Mouse (Mus musculus) midbrain, embryonic 13.5 days (tissue): Measurements from ENCODE around the gene B3glct. TPM values are rescaled to one million over a fixed set of nuclear protein-coding genes. Genes with fewer than 3 reads are reported as not detected.

Experiments
- ATAC-seq: fragments of 200-750 bp; cut with Nextera tagmentation; 2 replicates; pipeline ENCODE4 v1.8.0; 2017; ENCODE audit warnings: mild to moderate bottlenecking, moderate TSS enrichment, moderate library complexity
- H3K27ac ChIP-seq: fragments of 300-500 bp; sonication (generic); 2 replicates; pipeline ENCODE4 v1.5.1; 2015; ENCODE audit warnings: inconsistent platforms, mild to moderate bottlenecking, moderate library complexity
- H3K27me3 ChIP-seq: fragments of 300-500 bp; sonication (generic); 2 replicates; pipeline ENCODE4 v1.6.1; 2015; ENCODE audit warnings: mild to moderate bottlenecking, inconsistent platforms
- H3K36me3 ChIP-seq: fragments of 300-500 bp; sonication (generic); 2 replicates; pipeline ENCODE4 v1.6.1; 2015; ENCODE audit warnings: mild to moderate bottlenecking, inconsistent platforms
- H3K4me1 ChIP-seq: fragments of 300-500 bp; sonication (generic); replicated peaks from 2 replicates; pipeline ENCODE4 v1.6.1; 2015; ENCODE audit warnings: inconsistent platforms
- H3K4me2 ChIP-seq: fragments of 300-500 bp; sonication (generic); replicated peaks from 2 replicates; pipeline ENCODE4 v1.6.1; 2015; ENCODE audit warnings: moderate library complexity, mild to moderate bottlenecking, inconsistent platforms
- H3K4me3 ChIP-seq: fragments of 300-500 bp; sonication (generic); replicated peaks from 2 replicates; pipeline ENCODE4 v1.5.1; 2015; ENCODE audit warnings: mild to moderate bottlenecking, inconsistent platforms
- H3K9ac ChIP-seq: fragments of 300-500 bp; sonication (generic); replicated peaks from 2 replicates; pipeline ENCODE4 v1.6.1; 2015; ENCODE audit warnings: mild to moderate bottlenecking, inconsistent platforms
- H3K9me3 ChIP-seq: fragments of 300-500 bp; sonication (generic); 2 replicates; pipeline ENCODE4 v1.6.1; 2016; ENCODE audit warnings: mild to moderate bottlenecking, inconsistent platforms
- WGBS: fragments of 180-500 bp; shearing (Covaris S2); methylation state at CpG from one replicate; pipeline ENCODE4 v1.1.7; 2015; 5-methylcytosine and 5-hydroxymethylcytosine counted together
- polyA plus RNA-seq: library from polyadenylated mRNA; unstranded; fragments of >200 nt; fragmentation: Nextera tagmentation; extraction: Ambion mirVana; gene quantifications from 2 replicates; pipeline ENCODE4 v1.2.1, GENCODE M21; 2015

B3glct gene
- polyA plus RNA-seq, 1 experiment from 2014 or later, result 13.9 TPM

GRCm38 (mm10) chr5:149715571-149716328, 37.7 kb downstream of the B3glct start:
- Histone ChIP-seq H3K9ac (no peak overlapping the region), H3K27ac (no peak overlapping the region), H3K4me2 (peak overlapping the region; percentile 2; the same call in 1 of the 2 replicates), H3K27me3 (no peaks in the 10 kb centered on the region), H3K4me1 (peaks cover 35% of the 10 kb centered on the region), H3K4me3 (no peak overlapping the region), H3K36me3 (no peaks in the 10 kb centered on the region), H3K9me3 (peaks cover 3% of the 10 kb centered on the region; the same call in 1 of the 2 replicates)
- peak; percentile 25; the same call in 1 of the 2 replicates for ATAC-seq
- 33% methylated on average over 15 of the region's 15 CpGs for WGBS

- WGBS, result 76% methylated on average over 3 of the region's 3 CpGs
- peaks cover 3% of the 10 kb centered on the region; the same call in 1 of the 2 replicates for H3K9me3 ChIP-seq
- no peaks in the 10 kb centered on the region for H3K27me3 ChIP-seq
- no peak overlapping the region for H3K4me3 ChIP-seq
- no peak overlapping the region for H3K27ac ChIP-seq
- H3K36me3 ChIP-seq, result no peaks in the 10 kb centered on the region
- H3K4me2 ChIP-seq, result no peak overlapping the region
- H3K9ac ChIP-seq, result no peak overlapping the region
- no peak for ATAC-seq
- peaks cover 38% of the 10 kb centered on the region for H3K4me1 ChIP-seq
Observed at GRCm38 (mm10) chr5:149716329-149716690, 38.3 kb downstream of the B3glct start.

- H3K9ac ChIP-seq, result no peak overlapping the region
- ATAC-seq, result no peak
- peaks cover 33% of the 10 kb centered on the region for H3K36me3 ChIP-seq
- H3K4me2 ChIP-seq, result no peak overlapping the region
- no peak overlapping the region for H3K4me3 ChIP-seq
- no peaks in the 10 kb centered on the region for H3K4me1 ChIP-seq
- no peaks in the 10 kb centered on the region for H3K27me3 ChIP-seq
- no peak overlapping the region for H3K27ac ChIP-seq
- peaks cover 3% of the 10 kb centered on the region; the same call in 1 of the 2 replicates for H3K9me3 ChIP-seq
- 90% methylated on average over 8 of the region's 8 CpGs for WGBS
Observed at GRCm38 (mm10) chr5:149731776-149732175, 53.7 kb downstream of the B3glct start.

- peak; percentile 37; the same call in 1 of the 2 replicates for ATAC-seq
- 95% methylated on average over 1 of the region's 1 CpGs for WGBS
- peaks cover 3% of the 10 kb centered on the region; the same call in 1 of the 2 replicates for H3K9me3 ChIP-seq
- no peaks in the 10 kb centered on the region for H3K4me1 ChIP-seq
- H3K4me3 ChIP-seq, result no peak overlapping the region
- no peak overlapping the region for H3K4me2 ChIP-seq
- no peak overlapping the region for H3K9ac ChIP-seq
- peaks cover 30% of the 10 kb centered on the region for H3K36me3 ChIP-seq
- H3K27me3 ChIP-seq, result no peaks in the 10 kb centered on the region
- no peak overlapping the region for H3K27ac ChIP-seq
Observed at GRCm38 (mm10) chr5:149737210-149737609, 59.2 kb downstream of the B3glct start.

GRCm38 (mm10) chr5:149740145-149740544, 62.1 kb downstream of the B3glct start:
- peaks cover 14% of the 10 kb centered on the region; the same call in 1 of the 2 replicates for H3K36me3 ChIP-seq
- no peaks in the 10 kb centered on the region for H3K9me3 ChIP-seq
- H3K4me1 ChIP-seq, result no peaks in the 10 kb centered on the region
- H3K4me3 ChIP-seq, result no peak overlapping the region
- no peak overlapping the region for H3K27ac ChIP-seq
- WGBS, result 98% methylated on average over 7 of the region's 7 CpGs
- no peak for ATAC-seq
- H3K4me2 ChIP-seq, result no peak overlapping the region
- no peaks in the 10 kb centered on the region for H3K27me3 ChIP-seq
- no peak overlapping the region for H3K9ac ChIP-seq

GRCm38 (mm10) chr5:149740703-149741102, 62.7 kb downstream of the B3glct start:
- Histone ChIP-seq H3K4me2 (no peak overlapping the region), H3K9ac (no peak overlapping the region), H3K36me3 (peaks cover 14% of the 10 kb centered on the region; the same call in 1 of the 2 replicates), H3K4me1 (no peaks in the 10 kb centered on the region), H3K4me3 (no peak overlapping the region), H3K27me3 (no peaks in the 10 kb centered on the region), H3K9me3 (no peaks in the 10 kb centered on the region), H3K27ac (no peak overlapping the region)
- no peak for ATAC-seq
- 81% methylated on average over 3 of the region's 3 CpGs for WGBS

- no peak for ATAC-seq
- 96% methylated on average over 9 of the region's 9 CpGs for WGBS
- H3K9me3 ChIP-seq, result no peaks in the 10 kb centered on the region
- no peak overlapping the region for H3K27ac ChIP-seq
- no peak overlapping the region for H3K4me3 ChIP-seq
- no peaks in the 10 kb centered on the region for H3K4me1 ChIP-seq
- no peaks in the 10 kb centered on the region for H3K27me3 ChIP-seq
- H3K9ac ChIP-seq, result no peak overlapping the region
- peaks cover 17% of the 10 kb centered on the region; the same call in 1 of the 2 replicates for H3K36me3 ChIP-seq
- H3K4me2 ChIP-seq, result no peak overlapping the region
Observed at GRCm38 (mm10) chr5:149742286-149742685, 64.3 kb downstream of the B3glct start.

GRCm38 (mm10) chr5:149745079-149745478, 67.0 kb downstream of the B3glct start:
- Histone ChIP-seq H3K4me3 (no peak overlapping the region), H3K4me1 (no peaks in the 10 kb centered on the region), H3K36me3 (peaks cover 9% of the 10 kb centered on the region; the same call in 1 of the 2 replicates), H3K27me3 (no peaks in the 10 kb centered on the region), H3K4me2 (no peak overlapping the region), H3K9ac (no peak overlapping the region), H3K9me3 (no peaks in the 10 kb centered on the region), H3K27ac (no peak overlapping the region)
- ATAC-seq, result no peak
- 90% methylated on average over 9 of the region's 9 CpGs for WGBS

- 86% methylated on average over 27 of the region's 27 CpGs for WGBS
- ATAC-seq, result no peak
- peaks cover 6% of the 10 kb centered on the region; the same call in 1 of the 2 replicates for H3K36me3 ChIP-seq
Observed at GRCm38 (mm10) chr5:149748640-149749580, 70.9 kb downstream of the B3glct start.

GRCm38 (mm10) chr5:149751861-149752260, 73.8 kb downstream of the B3glct start:
- Histone ChIP-seq H3K36me3 (peaks cover 1% of the 10 kb centered on the region; the same call in 1 of the 2 replicates), H3K9ac (no peak overlapping the region), H3K27me3 (no peaks in the 10 kb centered on the region), H3K27ac (no peak overlapping the region), H3K4me1 (no peaks in the 10 kb centered on the region), H3K4me2 (no peak overlapping the region), H3K9me3 (no peaks in the 10 kb centered on the region), H3K4me3 (no peak overlapping the region)
- ATAC-seq, result no peak
- WGBS, result 56% methylated on average over 5 of the region's 5 CpGs

More at GRCm38 (mm10) chr5:149748640-149749580, 70.9 kb downstream of the B3glct start:
- H3K27ac ChIP-seq, result no peak overlapping the region
- H3K9me3 ChIP-seq, result no peaks in the 10 kb centered on the region
- H3K4me3 ChIP-seq, result no peak overlapping the region
- no peaks in the 10 kb centered on the region for H3K27me3 ChIP-seq
- no peak overlapping the region for H3K4me2 ChIP-seq
- no peaks in the 10 kb centered on the region for H3K4me1 ChIP-seq
- H3K9ac ChIP-seq, result no peak overlapping the region

- no peak for ATAC-seq
- no peaks in the 10 kb centered on the region for H3K27me3 ChIP-seq
- H3K36me3 ChIP-seq, result peaks cover 3% of the 10 kb centered on the region; the same call in 1 of the 2 replicates
- H3K27ac ChIP-seq, result no peak overlapping the region
- no peaks in the 10 kb centered on the region for H3K4me1 ChIP-seq
- no peak overlapping the region for H3K4me2 ChIP-seq
- H3K9me3 ChIP-seq, result no peaks in the 10 kb centered on the region
- no peak overlapping the region for H3K9ac ChIP-seq
- WGBS, result 88% methylated on average over 3 of the region's 3 CpGs
- H3K4me3 ChIP-seq, result no peak overlapping the region
Observed at GRCm38 (mm10) chr5:149753073-149753472, 75.0 kb downstream of the B3glct start.

GRCm38 (mm10) chr5:149767116-149767515, 89.1 kb downstream of the B3glct start:
- no peaks in the 10 kb centered on the region for H3K9me3 ChIP-seq
- no peak overlapping the region for H3K9ac ChIP-seq
- 80% methylated on average over 8 of the region's 8 CpGs for WGBS
- H3K4me2 ChIP-seq, result no peak overlapping the region
- H3K27ac ChIP-seq, result no peak overlapping the region
- H3K27me3 ChIP-seq, result no peaks in the 10 kb centered on the region
- H3K36me3 ChIP-seq, result no peaks in the 10 kb centered on the region
- no peak for ATAC-seq
- no peak overlapping the region for H3K4me3 ChIP-seq
- H3K4me1 ChIP-seq, result no peaks in the 10 kb centered on the region
